Mouse (Mus musculus) C2C12 (cell line): Measurements from ENCODE around the gene Sox5. TPM values are rescaled to one million over a fixed set of nuclear protein-coding genes. Genes with fewer than 3 reads are reported as not detected.
A peak's percentile ranks its signal among the peaks of the same experiment; 100 is the strongest.

Source experiments
- H3K27me3 ChIP-seq: one replicate; pipeline ENCODE4 v1.6.1; 2011; ENCODE audit not compliant: control insufficient read depth, insufficient read depth, insufficient read length
- H3K36me3 ChIP-seq: one replicate; pipeline ENCODE4 v1.6.1; 2011; ENCODE audit not compliant: control insufficient read depth, insufficient read depth
- H3K4me3 ChIP-seq: one replicate; pipeline ENCODE4 v1.5.1; 2011; ENCODE audit warnings: mild to moderate bottlenecking, control low read depth; ENCODE audit not compliant: poor library complexity, insufficient read depth, severe bottlenecking
- H3K79me2 ChIP-seq: one replicate; pipeline ENCODE4 v1.6.1; 2011; ENCODE audit not compliant: control insufficient read depth, insufficient read depth
- H3K79me3 ChIP-seq: one replicate; pipeline ENCODE4 v1.6.1; 2011; ENCODE audit warnings: low read depth, control low read depth
- H3ac ChIP-seq: one replicate; pipeline ENCODE3; 2011; ENCODE audit warnings: low read depth; ENCODE audit not compliant: control insufficient read depth, insufficient read length
- CEBPB ChIP-seq: IDR thresholded peaks from one replicate; pipeline ENCODE4 v1.6.1; 2011; ENCODE audit warnings: low read depth, mild to moderate bottlenecking, control low read depth, moderate library complexity
- CTCF ChIP-seq: IDR thresholded peaks from one replicate; pipeline ENCODE4 v1.5.1; 2011; ENCODE audit not compliant: control insufficient read depth, insufficient read depth, insufficient read length
- FOSL1 ChIP-seq: IDR thresholded peaks from one replicate; pipeline ENCODE4 v1.8.0; 2011; ENCODE audit warnings: mild to moderate bottlenecking, low read length; ENCODE audit not compliant: poor library complexity, insufficient read depth, severe bottlenecking
- MAX ChIP-seq: IDR thresholded peaks from one replicate; pipeline ENCODE4 v1.6.1; 2011; ENCODE audit warnings: mild to moderate bottlenecking, control low read depth
- MYOD1 ChIP-seq: IDR thresholded peaks from one replicate; pipeline ENCODE4 v1.6.1; 2011; ENCODE audit warnings: low read depth; ENCODE audit not compliant: control insufficient read depth, insufficient read length
- MYOG ChIP-seq: IDR thresholded peaks from one replicate; pipeline ENCODE4 v1.6.1; 2011; ENCODE audit not compliant: control insufficient read depth, insufficient read length; ENCODE audit errors: extremely low read depth
- USF1 ChIP-seq: IDR thresholded peaks from one replicate; pipeline ENCODE4 v1.6.1; 2011; ENCODE audit warnings: low read depth, mild to moderate bottlenecking, control low read depth, moderate library complexity
- polyA plus RNA-seq: library from polyadenylated mRNA; unstranded; fragments of >200 nt; fragmentation: generic; extraction: Trizol; gene quantifications from one replicate; pipeline ENCODE4 v1.2.1, GENCODE M21; 2012; ENCODE audit warnings: missing spikeins

Gene Sox5
- polyA plus RNA-seq, 1 experiment: 0.07 TPM

- Histone ChIP-seq H3K4me3 (no peak overlapping the region), H3ac (no peak overlapping the region), H3K79me2 (no peaks in the 10 kb centered on the region), H3K36me3 (no peaks in the 10 kb centered on the region), H3K79me3 (no peaks in the 10 kb centered on the region), H3K27me3 (no peaks in the 10 kb centered on the region)
- TF ChIP-seq MYOD1 (no peak), FOSL1 (no peak), MYOG (no peak), MAX (no peak), CEBPB (no peak), CTCF (no peak), USF1 (no peak)
Measured at GRCm38 (mm10) chr6:143895092-143895491, 886.7 kb downstream of the Sox5 start.

- Histone ChIP-seq H3K79me3 (no peaks in the 10 kb centered on the region), H3K4me3 (no peak overlapping the region), H3K27me3 (no peaks in the 10 kb centered on the region), H3ac (no peak overlapping the region), H3K36me3 (no peaks in the 10 kb centered on the region), H3K79me2 (no peaks in the 10 kb centered on the region)
- TF ChIP-seq CTCF (no peak), MAX (no peak), MYOG (no peak), MYOD1 (no peak), FOSL1 (no peak), USF1 (no peak), CEBPB (no peak)
Measured at GRCm38 (mm10) chr6:143892869-143893268, 888.9 kb downstream of the Sox5 start.

GRCm38 (mm10) chr6:143888556-143888955, 893.2 kb downstream of the Sox5 start:
- Histone ChIP-seq H3K4me3 (no peak overlapping the region), H3K36me3 (no peaks in the 10 kb centered on the region), H3ac (no peak overlapping the region), H3K79me2 (no peaks in the 10 kb centered on the region), H3K79me3 (no peaks in the 10 kb centered on the region), H3K27me3 (no peaks in the 10 kb centered on the region)
- TF ChIP-seq CEBPB: no peak
- peak; percentile 25 for TF ChIP-seq MYOD1

- no peak for TF ChIP-seq MYOG
- TF ChIP-seq MYOD1: no peak
- no peak for TF ChIP-seq FOSL1
- no peak for TF ChIP-seq CEBPB
- no peak for TF ChIP-seq CTCF
- Histone ChIP-seq H3K79me2 (no peaks in the 10 kb centered on the region), H3K79me3 (no peaks in the 10 kb centered on the region), H3K27me3 (no peaks in the 10 kb centered on the region), H3K36me3 (no peaks in the 10 kb centered on the region), H3ac (no peak overlapping the region), H3K4me3 (no peak overlapping the region)
Measured at GRCm38 (mm10) chr6:143878525-143878924, 903.3 kb downstream of the Sox5 start.

GRCm38 (mm10) chr6:143868790-143869189, 913.0 kb downstream of the Sox5 start:
- no peak for TF ChIP-seq CTCF
- TF ChIP-seq CEBPB: no peak
- no peak for TF ChIP-seq MAX
- no peak for TF ChIP-seq MYOD1
- no peak for TF ChIP-seq FOSL1
- no peak for TF ChIP-seq USF1
- TF ChIP-seq MYOG: no peak
- H3ac ChIP-seq: no peak overlapping the region
- no peak overlapping the region for H3K4me3 ChIP-seq
- H3K27me3 ChIP-seq: no peaks in the 10 kb centered on the region
- H3K79me2 ChIP-seq: no peaks in the 10 kb centered on the region
- H3K36me3 ChIP-seq: no peaks in the 10 kb centered on the region
- no peaks in the 10 kb centered on the region for H3K79me3 ChIP-seq

- no peaks in the 10 kb centered on the region for H3K79me2 ChIP-seq
Measured at GRCm38 (mm10) chr6:143868155-143868685, 913.6 kb downstream of the Sox5 start.

GRCm38 (mm10) chr6:143867029-143867428, 914.7 kb downstream of the Sox5 start:
- Histone ChIP-seq H3K79me3 (no peaks in the 10 kb centered on the region), H3K36me3 (no peaks in the 10 kb centered on the region), H3K4me3 (no peak overlapping the region), H3K79me2 (no peaks in the 10 kb centered on the region), H3ac (no peak overlapping the region), H3K27me3 (no peaks in the 10 kb centered on the region)
- TF ChIP-seq CTCF: no peak
- TF ChIP-seq MAX: no peak
- no peak for TF ChIP-seq CEBPB
- TF ChIP-seq MYOD1: no peak
- TF ChIP-seq USF1: no peak
- TF ChIP-seq FOSL1: no peak
- no peak for TF ChIP-seq MYOG

More at GRCm38 (mm10) chr6:143868155-143868685, 913.6 kb downstream of the Sox5 start:
- no peaks in the 10 kb centered on the region for H3K36me3 ChIP-seq
- TF ChIP-seq CEBPB (peak; percentile 55), MYOD1 (no peak), FOSL1 (no peak), MAX (no peak)
- no peak overlapping the region for H3K4me3 ChIP-seq
- no peaks in the 10 kb centered on the region for H3K79me3 ChIP-seq
- no peaks in the 10 kb centered on the region for H3K27me3 ChIP-seq
- H3ac ChIP-seq: peak overlapping the region; percentile 15
